In genomic region chr4:91371819-91372215, GRCm38 (mm10) we compare ENCODE assay signal across 8 mouse cellular contexts. TPM values are rescaled to one million over a fixed set of nuclear protein-coding genes. Genes with fewer than 3 reads are reported as not detected.
DNase-seq lines count a peak whose midpoint lies in the region; ATAC-seq and TF ChIP-seq lines count a peak whose summit lies in the region.

No protein-coding gene starts in this region.

- H3K9me3 ChIP-seq in kidney, embryonic 15.5 days (replicated peaks), result no peaks in the 10 kb centered on the region
- H3K9me3 ChIP-seq in limb, embryonic 14.5 days (ENCODE audit: control insufficient read depth, low read length), result no peaks in the 10 kb centered on the region
- H3K9me3 ChIP-seq in midbrain, embryonic 14.5 days (ENCODE audit: control insufficient read depth, low read length), result no peaks in the 10 kb centered on the region
- H3K9me3 ChIP-seq in stomach, postnatal 0 days (ENCODE audit: control insufficient read depth, low read length), result no peaks in the 10 kb centered on the region

- peak overlapping the region; percentile 59 for H3K4me3 ChIP-seq in kidney, embryonic 15.5 days (replicated peaks)
- peak overlapping the region; percentile 58 for H3K4me3 ChIP-seq in limb, embryonic 14.5 days (replicated peaks; ENCODE audit: low read length)
- peak overlapping the region; percentile 81 for H3K4me3 ChIP-seq in midbrain, embryonic 14.5 days (replicated peaks; ENCODE audit: low read depth, low read length)
- H3K4me3 ChIP-seq in stomach, postnatal 0 days (ENCODE audit: low read depth, low read length), result peak overlapping the region; percentile 47

- under 1% methylated on average over 33 of the region's 44 CpGs for WGBS in kidney, embryonic 15.5 days
- 2% methylated on average over 17 of the region's 44 CpGs for WGBS in limb, embryonic 14.5 days
- 0% methylated on average over 43 of the region's 44 CpGs for WGBS in midbrain, embryonic 14.5 days
- WGBS in stomach, postnatal 0 days, result under 1% methylated on average over 40 of the region's 44 CpGs

- DNase-seq in adrenal gland, postnatal 10 days, result peak; percentile 83
- peak; percentile 85 to 86 for DNase-seq in cerebellum, postnatal 14 days
- DNase-seq in frontal cortex, postnatal 25 days (ENCODE audit: low spot score in 2 of 2), result peak; percentile 63 to 72
- DNase-seq in limb, embryonic 14.5 days (ENCODE audit: low spot score), result peak; percentile 57
- DNase-seq in midbrain, embryonic 14.5 days, result peak; percentile 94
- DNase-seq in stomach, postnatal 0 days (ENCODE audit: low spot score), result peak; percentile 79
- DNase-seq in natural killer cell, adult 2 months (ENCODE audit: low spot score in 2 of 2), result no peak

- H3K27me3 ChIP-seq in kidney, embryonic 15.5 days, result peaks cover 69% of the 10 kb centered on the region
- H3K27me3 ChIP-seq in limb, embryonic 14.5 days (ENCODE audit: control insufficient read depth, insufficient read depth, low read length), result peaks cover 64% of the 10 kb centered on the region
- H3K27me3 ChIP-seq in midbrain, embryonic 14.5 days (ENCODE audit: control insufficient read depth, insufficient read depth, low read length), result no peaks in the 10 kb centered on the region
- H3K27me3 ChIP-seq in stomach, postnatal 0 days (ENCODE audit: control insufficient read depth, insufficient read depth, low read length), result peaks cover 18% of the 10 kb centered on the region; the same call in 1 of the 2 replicates

- no peak overlapping the region for H3K27ac ChIP-seq in kidney, embryonic 15.5 days
- H3K27ac ChIP-seq in limb, embryonic 14.5 days (replicated peaks; ENCODE audit: low read depth, low read length), result no peak overlapping the region
- peak overlapping the region; percentile 94 for H3K27ac ChIP-seq in midbrain, embryonic 14.5 days (replicated peaks; ENCODE audit: low read depth, low read length)
- H3K27ac ChIP-seq in stomach, postnatal 0 days (replicated peaks), result no peak overlapping the region

- peaks cover 33% of the 10 kb centered on the region for H3K4me1 ChIP-seq in kidney, embryonic 15.5 days
- H3K4me1 ChIP-seq in limb, embryonic 14.5 days (ENCODE audit: control insufficient read depth, insufficient read depth, low read length), result peaks cover 13% of the 10 kb centered on the region; the same call in 1 of the 2 replicates
- peaks cover 35% of the 10 kb centered on the region for H3K4me1 ChIP-seq in midbrain, embryonic 14.5 days (ENCODE audit: control insufficient read depth, insufficient read depth, low read length)
- H3K4me1 ChIP-seq in stomach, postnatal 0 days (replicated peaks; ENCODE audit: control insufficient read depth, insufficient read depth), result 0 out of 2 replicates have a peak, but pooled peaks cover 5% of the 10 kb centered on the region

- peak; percentile 52 for ATAC-seq in kidney, embryonic 15.5 days (replicated peaks; ENCODE audit: low FRiP score)
- no peak for ATAC-seq in limb, embryonic 14.5 days (ENCODE audit: low FRiP score, low read depth)
- peak; percentile 66 for ATAC-seq in midbrain, embryonic 14.5 days (ENCODE audit: low FRiP score, low TSS enrichment)
- ATAC-seq in stomach, postnatal 0 days (ENCODE audit: low FRiP score, low TSS enrichment), result peak; percentile 68

- H3K9ac ChIP-seq in kidney, embryonic 15.5 days, result peak overlapping the region; percentile 41
- peak overlapping the region; percentile 43 for H3K9ac ChIP-seq in limb, embryonic 14.5 days (ENCODE audit: low read depth, low read length, severe bottlenecking)
- H3K9ac ChIP-seq in midbrain, embryonic 14.5 days (replicated peaks; ENCODE audit: low read length), result peak overlapping the region; percentile 80
- no peak overlapping the region for H3K9ac ChIP-seq in stomach, postnatal 0 days (ENCODE audit: low read length)

- no peak for TF ChIP-seq POLR2A in limb, embryonic 14.5 days (IDR thresholded peaks at IDR 0.05; ENCODE audit: borderline replicate concordance, extremely low read depth, insufficient read depth, insufficient read length)

- peak overlapping the region; percentile 99 for H3K4me2 ChIP-seq in kidney, embryonic 15.5 days
- peak overlapping the region; percentile 100 for H3K4me2 ChIP-seq in limb, embryonic 14.5 days (replicated peaks; ENCODE audit: low read depth, low read length, severe bottlenecking)
- H3K4me2 ChIP-seq in midbrain, embryonic 14.5 days (ENCODE audit: low read length), result peak overlapping the region; percentile 95
- peak overlapping the region; percentile 88 for H3K4me2 ChIP-seq in stomach, postnatal 0 days (replicated peaks; ENCODE audit: low read depth)

- no peaks in the 10 kb centered on the region for H3K36me3 ChIP-seq in kidney, embryonic 15.5 days
- no peaks in the 10 kb centered on the region for H3K36me3 ChIP-seq in limb, embryonic 14.5 days (ENCODE audit: control insufficient read depth, insufficient read depth, low read length)
- H3K36me3 ChIP-seq in midbrain, embryonic 14.5 days (ENCODE audit: control insufficient read depth, insufficient read depth, low read length), result no peaks in the 10 kb centered on the region
- H3K36me3 ChIP-seq in stomach, postnatal 0 days (ENCODE audit: control insufficient read depth, insufficient read depth, low read length), result no peaks in the 10 kb centered on the region

- TF ChIP-seq CTCF in stomach, postnatal 0 days (IDR thresholded peaks at IDR 0.05; ENCODE audit: low read depth), result no peak

- no peak for TF ChIP-seq EP300 in stomach, postnatal 0 days (optimal IDR thresholded peaks at IDR 0.05)

RNA-seq across cellular contexts. Expression of gene Elavl2, which starts 28.8 kb away (rescaled TPM):
- 10 to 100 TPM in 1 of 2 experiments, 1 to 10 TPM in 1; 7.0 to 15.3 TPM for total RNA-seq in adrenal gland, postnatal 10 days (2021)
- 3.1 and 6.6 TPM in 2 replicates for polyA plus RNA-seq in kidney, embryonic 15.5 days (2015; fragmentation: Nextera tagmentation; extraction: Ambion mirVana)
- polyA plus RNA-seq in limb, embryonic 14.5 days (2012; rRNA removed), result 1.6 and 1.7 TPM in 2 replicates
- 2.0 and 2.3 TPM in 2 replicates for polyA plus RNA-seq in limb, embryonic 14.5 days (2014; fragmentation: Nextera tagmentation; extraction: Ambion mirVana)
- 136 and 171 TPM in 2 replicates for polyA plus RNA-seq in midbrain, embryonic 14.5 days (2014; fragmentation: Nextera tagmentation; extraction: Ambion mirVana)
- 1.5 and 1.9 TPM in 2 replicates for polyA plus RNA-seq in stomach, postnatal 0 days (2015; fragmentation: Nextera tagmentation; extraction: Ambion mirVana)

Comparison
In these comparisons a context has a peak if more than half of its experiments do, and no peak if none do; other contexts are left out.
1. DNase-seq: peak in adrenal gland, postnatal 10 days (single experiment), cerebellum, postnatal 14 days (2 of 2), frontal cortex, postnatal 25 days (2 of 2), limb, embryonic 14.5 days (single experiment), midbrain, embryonic 14.5 days (single experiment) and stomach, postnatal 0 days (single experiment); none in natural killer cell, adult 2 months (0 of 2).
2. RNA of gene Elavl2, which starts 28.8 kb away (polyA plus RNA-seq): 136 to 171 TPM in midbrain, embryonic 14.5 days; 3.1 to 6.6 TPM in kidney, embryonic 15.5 days, 1.6 to 2.3 TPM in limb, embryonic 14.5 days and 1.5 to 1.9 TPM in stomach, postnatal 0 days; every median in the first group is over 10 times any median in the second.
3. Peak in every context shown above with its lines, with median percentiles within 50 percentile points of each other: H3K4me2 ChIP-seq and H3K4me3 ChIP-seq.